Mouse (Mus musculus): ENCODE measurements around the gene Cox14.

The Cox14 gene

GRCm38 (mm10) chr15:99727039-99727438 is 1.6 kb downstream of the Cox14 start:
- 89% methylated on average over 4 of the region's 5 CpGs for WGBS

- 94% methylated on average over 12 of the region's 12 CpGs for WGBS
Measured at GRCm38 (mm10) chr15:99727525-99727924, 2.1 kb downstream of the Cox14 start.

GRCm38 (mm10) chr15:99728211-99728610 is 2.8 kb downstream of the Cox14 start:
- whole genome bisulfite sequencing: 94% methylated on average over 5 of the region's 5 CpGs

GRCm38 (mm10) chr15:99729056-99729783 is 3.8 kb downstream of the Cox14 start:
- 95% methylated on average over 4 of the region's 4 CpGs for WGBS

- WGBS: 98% methylated on average over 2 of the region's 2 CpGs
Measured at GRCm38 (mm10) chr15:99731167-99731566, 5.7 kb downstream of the Cox14 start.

- 62% methylated on average over 3 of the region's 3 CpGs for WGBS
Measured at GRCm38 (mm10) chr15:99731678-99732077, 6.3 kb downstream of the Cox14 start.

- 98% methylated on average over 5 of the region's 5 CpGs for WGBS
Measured at GRCm38 (mm10) chr15:99733186-99733585, 7.8 kb downstream of the Cox14 start.

- 100% methylated on average over 2 of the region's 2 CpGs for WGBS
Measured at GRCm38 (mm10) chr15:99735631-99736030, 10.2 kb downstream of the Cox14 start.

- 48% methylated on average over 11 of the region's 11 CpGs for WGBS
Measured at GRCm38 (mm10) chr15:99736675-99737074, 11.3 kb downstream of the Cox14 start.

- 75% methylated on average over 4 of the region's 4 CpGs for WGBS
Measured at GRCm38 (mm10) chr15:99740229-99740628, 14.8 kb downstream of the Cox14 start.

GRCm38 (mm10) chr15:99754204-99754603 is 28.8 kb downstream of the Cox14 start:
- WGBS: 50% methylated on average over 3 of the region's 3 CpGs

GRCm38 (mm10) chr15:99767467-99767866 is 42.0 kb downstream of the Cox14 start:
- 71% methylated on average over 4 of the region's 4 CpGs for WGBS

GRCm38 (mm10) chr15:99768761-99769160 is 43.3 kb downstream of the Cox14 start:
- 95% methylated on average over 1 of the region's 1 CpGs for WGBS

- 16% methylated on average over 5 of the region's 5 CpGs for WGBS
Measured at GRCm38 (mm10) chr15:99771004-99771500, 45.6 kb downstream of the Cox14 start.

GRCm38 (mm10) chr15:99771601-99772276 is 46.3 kb downstream of the Cox14 start:
- WGBS: 1% methylated on average over 59 of the region's 59 CpGs

- WGBS: under 1% methylated on average over 40 of the region's 41 CpGs
Measured at GRCm38 (mm10) chr15:99772277-99772880, 47.0 kb downstream of the Cox14 start.

GRCm38 (mm10) chr15:99772881-99772924 is 47.3 kb downstream of the Cox14 start, which contains the start of gene Cers5:
Gene Cers5, minus strand, starts transcription at chr15:99772885.

GRCm38 (mm10) chr15:99772925-99773324 is 47.5 kb downstream of the Cox14 start:
- 38% methylated on average over 3 of the region's 3 CpGs for WGBS
